Mouse (Mus musculus) lung, embryonic 14.5 days (tissue): ENCODE measurements at regions not wholly inside any gene's neighbourhood (a gene's known extent, or its start where the extent isn't known, plus 50 kb on each side); places are given as distances from the start of the nearest gene placed in this dataset.

Experiments used
- ATAC-seq: fragments of 200-750 bp; cut with Nextera tagmentation; 2 replicates; pipeline ENCODE4 v1.8.0; 2017; ENCODE audit warnings: mild to moderate bottlenecking, moderate TSS enrichment, moderate library complexity; ENCODE audit not compliant: insufficient read depth
- DNase-seq: peaks from one replicate; pipeline ENCODE4 v3.0.0-alpha.2; 2015
- H3K27ac ChIP-seq: fragments of 300-500 bp; sonication (generic); 2 replicates; pipeline ENCODE4 v1.5.1; 2014; ENCODE audit warnings: low read depth, mild to moderate bottlenecking, moderate library complexity
- H3K27me3 ChIP-seq: fragments of 300-500 bp; sonication (generic); 2 replicates; pipeline ENCODE4 v1.6.1; 2014; ENCODE audit warnings: low read length, control low read depth; ENCODE audit not compliant: insufficient read depth
- H3K36me3 ChIP-seq: fragments of 300-500 bp; sonication (generic); 2 replicates; pipeline ENCODE4 v1.6.1; 2014; ENCODE audit warnings: control low read depth; ENCODE audit not compliant: insufficient read depth
- H3K4me1 ChIP-seq: fragments of 300-500 bp; sonication (generic); 2 replicates; pipeline ENCODE4 v1.6.1; 2014; ENCODE audit warnings: antibody characterized with exemption, control low read depth; ENCODE audit not compliant: insufficient read depth
- H3K4me2 ChIP-seq: fragments of 300-500 bp; sonication (generic); 2 replicates; pipeline ENCODE4 v1.6.1; 2014; ENCODE audit warnings: mild to moderate bottlenecking
- H3K4me3 ChIP-seq: fragments of 300-500 bp; sonication (generic); 2 replicates; pipeline ENCODE4 v1.5.1; 2014; ENCODE audit warnings: low read depth, low read length
- H3K9ac ChIP-seq: fragments of 300-500 bp; sonication (generic); 2 replicates; pipeline ENCODE4 v1.6.1; 2014
- H3K9me3 ChIP-seq: fragments of 300-500 bp; sonication (generic); 2 replicates; pipeline ENCODE4 v1.6.1; 2016; ENCODE audit warnings: low read depth, low read length, control low read depth
- CTCF ChIP-seq: IDR thresholded peaks from 2 replicates; pipeline ENCODE4 v1.5.1; 2016; ENCODE audit warnings: antibody characterized with exemption, low read depth
- WGBS: fragments of 180-500 bp; shearing (Covaris S2); extraction: QIAGEN DNeasy Blood & Tissue Kit; methylation state at CpG from one replicate; pipeline ENCODE4 v1.1.7; 2014; 5-methylcytosine and 5-hydroxymethylcytosine counted together

- ATAC-seq = no peak
- no peak for TF ChIP-seq CTCF
- H3K27me3 ChIP-seq = no peaks in the 10 kb centered on the region
- H3K27ac ChIP-seq = no peak overlapping the region
- no peak for DNase-seq
- no peaks in the 10 kb centered on the region for H3K4me1 ChIP-seq
- H3K9ac ChIP-seq = no peak overlapping the region
- no peaks in the 10 kb centered on the region for H3K9me3 ChIP-seq
- no peaks in the 10 kb centered on the region for H3K36me3 ChIP-seq
- no peak overlapping the region for H3K4me2 ChIP-seq
- H3K4me3 ChIP-seq = no peak overlapping the region
- 73% methylated on average over 7 of the region's 7 CpGs for WGBS
These were observed 404.0 kb upstream of the Defb41 start for GRCm38 (mm10) chr1:18668901-18669300.

- Histone ChIP-seq H3K4me1 (no peaks in the 10 kb centered on the region), H3K36me3 (no peaks in the 10 kb centered on the region), H3K4me2 (no peak overlapping the region), H3K27ac (no peak overlapping the region), H3K9ac (no peak overlapping the region), H3K4me3 (no peak overlapping the region), H3K9me3 (no peaks in the 10 kb centered on the region), H3K27me3 (no peaks in the 10 kb centered on the region)
- 80% methylated on average over 5 of the region's 5 CpGs for WGBS
- no peak for TF ChIP-seq CTCF
- no peak for DNase-seq
- no peak for ATAC-seq
These were observed 403.3 kb upstream of the Defb41 start for GRCm38 (mm10) chr1:18668265-18668664.

- Histone ChIP-seq H3K36me3 (no peaks in the 10 kb centered on the region), H3K27ac (no peak overlapping the region), H3K4me2 (no peak overlapping the region), H3K4me1 (no peaks in the 10 kb centered on the region), H3K27me3 (no peaks in the 10 kb centered on the region), H3K4me3 (no peak overlapping the region), H3K9ac (no peak overlapping the region), H3K9me3 (no peaks in the 10 kb centered on the region)
- DNase-seq (no peak), ATAC-seq (no peak)
- TF ChIP-seq CTCF = no peak
These were observed 375.9 kb upstream of the Defb41 start for GRCm38 (mm10) chr1:18640858-18641257.

GRCm38 (mm10) chr1:18639460-18640300 lies 374.7 kb upstream of the Defb41 start:
- no peak overlapping the region for H3K4me2 ChIP-seq
- H3K9me3 ChIP-seq = no peaks in the 10 kb centered on the region
- no peak for ATAC-seq
- 63% methylated on average over 8 of the region's 8 CpGs for WGBS
- H3K27me3 ChIP-seq = no peaks in the 10 kb centered on the region
- H3K4me1 ChIP-seq = no peaks in the 10 kb centered on the region
- DNase-seq = no peak
- TF ChIP-seq CTCF = no peak
- H3K27ac ChIP-seq = no peak overlapping the region
- H3K36me3 ChIP-seq = no peaks in the 10 kb centered on the region
- H3K9ac ChIP-seq = no peak overlapping the region
- H3K4me3 ChIP-seq = no peak overlapping the region

GRCm38 (mm10) chr1:18637334-18637733 lies 372.4 kb upstream of the Defb41 start:
- no peak for ATAC-seq
- no peaks in the 10 kb centered on the region for H3K9me3 ChIP-seq
- H3K4me1 ChIP-seq = no peaks in the 10 kb centered on the region
- H3K27me3 ChIP-seq = no peaks in the 10 kb centered on the region
- DNase-seq = no peak
- H3K4me3 ChIP-seq = no peak overlapping the region
- no peak overlapping the region for H3K4me2 ChIP-seq
- no peaks in the 10 kb centered on the region for H3K36me3 ChIP-seq
- H3K27ac ChIP-seq = no peak overlapping the region
- TF ChIP-seq CTCF = no peak
- H3K9ac ChIP-seq = no peak overlapping the region

GRCm38 (mm10) chr1:18610231-18610630 lies 345.3 kb upstream of the Defb41 start:
- 77% methylated on average over 7 of the region's 7 CpGs for WGBS
- no peaks in the 10 kb centered on the region for H3K36me3 ChIP-seq
- H3K27ac ChIP-seq = no peak overlapping the region
- no peak for TF ChIP-seq CTCF
- H3K4me3 ChIP-seq = no peak overlapping the region
- DNase-seq (no peak), ATAC-seq (no peak)
- H3K4me2 ChIP-seq = no peak overlapping the region
- no peaks in the 10 kb centered on the region for H3K9me3 ChIP-seq
- H3K9ac ChIP-seq = no peak overlapping the region
- H3K4me1 ChIP-seq = no peaks in the 10 kb centered on the region
- no peaks in the 10 kb centered on the region for H3K27me3 ChIP-seq

GRCm38 (mm10) chr1:18599864-18600263 lies 334.9 kb upstream of the Defb41 start:
- Histone ChIP-seq H3K4me1 (no peaks in the 10 kb centered on the region), H3K9ac (no peak overlapping the region), H3K36me3 (no peaks in the 10 kb centered on the region), H3K27me3 (no peaks in the 10 kb centered on the region), H3K4me2 (no peak overlapping the region), H3K27ac (no peak overlapping the region), H3K4me3 (no peak overlapping the region), H3K9me3 (no peaks in the 10 kb centered on the region)
- ATAC-seq = no peak
- TF ChIP-seq CTCF = no peak
- no peak for DNase-seq
- 74% methylated on average over 1 of the region's 1 CpGs for WGBS
